Mouse (Mus musculus) midbrain, postnatal 0 days (tissue): ENCODE data around the gene Tefm. TPM values are rescaled to one million over a fixed set of nuclear protein-coding genes. Genes with fewer than 3 reads are reported as not detected.

Source experiments
- ATAC-seq: fragments of 200-750 bp; cut with Nextera tagmentation; 2 replicates; pipeline ENCODE4 v1.8.0; 2017; ENCODE audit warnings: moderate number of reproducible peaks, mild to moderate bottlenecking, moderate TSS enrichment, moderate library complexity; ENCODE audit not compliant: low FRiP score
- DNase-seq: peaks from one replicate; pipeline ENCODE4 v3.0.0-alpha.2; 2015; ENCODE audit warnings: low spot score
- H3K27ac ChIP-seq: fragments of 300-500 bp; sonication (generic); 2 replicates; pipeline ENCODE4 v1.5.1; 2014; ENCODE audit warnings: low read depth, mild to moderate bottlenecking, low read length, mixed read lengths
- H3K27me3 ChIP-seq: fragments of 300-500 bp; sonication (generic); 2 replicates; pipeline ENCODE4 v1.6.1; 2014; ENCODE audit warnings: low read length, control low read depth, mixed read lengths; ENCODE audit not compliant: insufficient read depth
- H3K36me3 ChIP-seq: fragments of 300-500 bp; sonication (generic); 2 replicates; pipeline ENCODE4 v1.6.1; 2014; ENCODE audit warnings: low read length, control low read depth, mixed read lengths; ENCODE audit not compliant: insufficient read depth
- H3K4me1 ChIP-seq: fragments of 300-500 bp; sonication (generic); 2 replicates; pipeline ENCODE4 v1.6.1; 2014; ENCODE audit warnings: mild to moderate bottlenecking, control low read depth, antibody characterized with exemption, low read length, mixed read lengths; ENCODE audit not compliant: insufficient read depth
- H3K4me2 ChIP-seq: fragments of 300-500 bp; sonication (generic); 2 replicates; pipeline ENCODE4 v1.6.1; 2014; ENCODE audit warnings: low read depth, mild to moderate bottlenecking, low read length, mixed read lengths; ENCODE audit not compliant: poor library complexity, severe bottlenecking
- H3K4me3 ChIP-seq: fragments of 300-500 bp; sonication (generic); 2 replicates; pipeline ENCODE4 v1.5.1; 2014; ENCODE audit warnings: low read depth, mild to moderate bottlenecking, low read length, moderate library complexity
- H3K9ac ChIP-seq: fragments of 300-500 bp; sonication (generic); replicated peaks from 2 replicates; pipeline ENCODE4 v1.6.1; 2014; ENCODE audit warnings: mild to moderate bottlenecking, low read length, moderate library complexity, mixed read lengths; ENCODE audit not compliant: poor library complexity, severe bottlenecking
- H3K9me3 ChIP-seq: fragments of 300-500 bp; sonication (generic); 2 replicates; pipeline ENCODE4 v1.6.1; 2016; ENCODE audit warnings: low read length, control low read depth
- CTCF ChIP-seq: IDR thresholded peaks from 2 replicates; pipeline ENCODE4 v1.5.1; 2016; ENCODE audit warnings: antibody characterized with exemption, mild to moderate bottlenecking
- WGBS: fragments of 180-500 bp; shearing (Covaris S2); extraction: QIAGEN DNeasy Blood & Tissue Kit; methylation state at CpG from one replicate; pipeline ENCODE4 v1.1.7; 2014; 5-methylcytosine and 5-hydroxymethylcytosine counted together
- polyA plus RNA-seq: library from polyadenylated mRNA; unstranded; fragments of >200 nt; fragmentation: Nextera tagmentation; extraction: Ambion mirVana; gene quantifications from 2 replicates; pipeline ENCODE4 v1.2.1, GENCODE M21; 2015
- total RNA-seq: library from RNA; depleted of rRNA; stranded (reverse); fragments of >200 nt; gene quantifications from 2 replicates; pipeline ENCODE4 v1.2.3, GENCODE M21; 2014

Tefm gene
- total and polyA plus RNA-seq, 2 experiments from 2014 or later, result 9.5 to 18.5 TPM

DNA sequence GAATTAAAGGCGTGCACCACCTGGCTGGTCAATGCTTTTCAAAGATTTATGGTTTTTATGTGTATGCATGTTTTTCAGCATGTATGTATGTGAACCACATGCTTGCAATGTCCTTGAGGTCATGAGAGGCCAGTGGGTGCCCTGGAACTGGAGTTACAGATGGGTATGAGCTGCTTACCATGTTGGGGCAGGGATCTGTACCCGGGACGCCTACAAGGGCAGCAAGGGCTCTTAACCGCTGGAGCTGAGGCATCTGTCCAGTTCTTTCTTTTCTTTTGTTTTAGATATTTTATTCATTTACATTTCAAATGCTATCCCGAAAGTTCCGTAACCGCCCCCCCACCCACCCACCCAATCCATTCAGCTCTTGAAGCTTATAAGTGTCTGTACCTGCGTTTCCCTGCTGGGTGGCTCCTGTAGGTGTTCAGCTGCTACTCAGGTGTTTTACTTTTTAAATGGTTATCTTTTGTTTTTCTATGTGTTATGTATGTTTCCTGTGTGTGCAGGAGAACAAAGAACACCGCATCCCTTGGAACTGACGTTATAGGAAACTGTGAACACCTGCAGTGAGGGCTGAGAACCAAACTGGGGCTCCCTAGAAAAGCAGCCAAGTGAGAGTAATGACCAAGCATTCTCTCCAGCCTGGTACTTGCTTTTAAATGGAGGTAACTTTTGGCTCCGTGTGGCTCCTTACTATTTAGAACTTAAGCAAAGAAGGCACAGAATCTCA is 5.9 kb downstream of the Tefm start:
- H3K27ac ChIP-seq, result no peak overlapping the region
- no peaks in the 10 kb centered on the region for H3K27me3 ChIP-seq
- 0 out of 2 replicates have a peak, but pooled peaks cover 3% of the 10 kb centered on the region for H3K4me1 ChIP-seq
- no peak for TF ChIP-seq CTCF
- peaks cover 19% of the 10 kb centered on the region for H3K36me3 ChIP-seq
- no peak overlapping the region for H3K4me3 ChIP-seq
- H3K4me2 ChIP-seq, result no peak overlapping the region
- DNase-seq, result no peak
- no peak overlapping the region for H3K9ac ChIP-seq
- WGBS, result 90% methylated on average over 11 of the region's 11 CpGs
- ATAC-seq, result no peak
- H3K9me3 ChIP-seq, result no peaks in the 10 kb centered on the region

DNA sequence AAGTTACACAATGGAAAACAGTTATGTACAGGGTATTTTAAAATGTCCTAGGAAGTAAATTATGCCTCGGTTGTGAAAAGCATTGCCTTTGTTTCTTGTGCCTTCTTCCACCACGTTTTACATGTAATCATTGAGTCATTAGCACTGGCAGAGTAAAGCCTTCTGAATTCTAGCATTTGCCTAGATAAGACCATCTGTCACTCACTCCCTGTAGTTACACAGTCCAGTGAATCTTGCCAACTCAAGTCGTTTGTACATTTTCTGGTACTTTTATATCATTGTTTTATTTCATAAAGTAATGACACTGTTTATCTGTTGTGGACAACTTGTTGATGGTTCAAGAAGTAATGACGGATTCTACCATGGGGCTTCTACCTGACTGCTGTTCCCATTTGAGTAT is 7.2 kb downstream of the Tefm start:
- no peaks in the 10 kb centered on the region for H3K27me3 ChIP-seq
- no peak for DNase-seq
- H3K4me1 ChIP-seq, result no peaks in the 10 kb centered on the region
- no peak overlapping the region for H3K27ac ChIP-seq
- WGBS, result 80% methylated on average over 4 of the region's 4 CpGs
- H3K9me3 ChIP-seq, result no peaks in the 10 kb centered on the region
- no peak overlapping the region for H3K4me2 ChIP-seq
- H3K9ac ChIP-seq, result no peak overlapping the region
- no peak for ATAC-seq
- peaks cover 16% of the 10 kb centered on the region; the same call in 1 of the 2 replicates for H3K36me3 ChIP-seq
- no peak overlapping the region for H3K4me3 ChIP-seq
- TF ChIP-seq CTCF, result no peak

DNA sequence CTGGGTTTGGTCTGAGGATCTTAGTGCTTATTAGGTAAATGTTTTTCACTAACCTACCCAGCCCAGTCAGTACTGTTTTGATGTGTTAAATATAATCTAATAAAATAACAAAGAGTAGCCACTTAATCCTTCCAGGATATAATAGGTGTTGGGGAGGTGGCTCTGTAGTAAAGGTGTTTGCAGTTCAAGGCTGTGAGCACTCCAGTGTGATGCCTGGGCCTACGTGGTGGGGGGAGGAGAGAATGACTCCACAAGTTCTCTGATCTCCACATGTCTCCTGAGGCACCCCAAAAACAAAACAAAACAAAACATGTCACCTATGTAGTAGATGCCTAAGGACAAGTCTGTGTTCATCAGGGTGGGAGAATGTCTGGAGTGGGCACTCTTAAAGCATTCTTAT is 9.9 kb downstream of the Tefm start:
- Histone ChIP-seq H3K9ac (no peak overlapping the region), H3K4me2 (no peak overlapping the region), H3K27me3 (no peaks in the 10 kb centered on the region), H3K36me3 (peaks cover 16% of the 10 kb centered on the region; the same call in 1 of the 2 replicates), H3K4me3 (no peak overlapping the region), H3K9me3 (no peaks in the 10 kb centered on the region), H3K4me1 (no peaks in the 10 kb centered on the region), H3K27ac (no peak overlapping the region)
- TF ChIP-seq CTCF, result no peak
- ATAC-seq (no peak), DNase-seq (no peak)
- 73% methylated on average over 1 of the region's 1 CpGs for WGBS

GRCm38 (mm10) chr11:80116411-80116810 is 25.6 kb downstream of the Tefm start:
- no peak for ATAC-seq
- no peaks in the 10 kb centered on the region for H3K4me1 ChIP-seq
- H3K9ac ChIP-seq, result no peak overlapping the region
- no peak overlapping the region for H3K27ac ChIP-seq
- H3K27me3 ChIP-seq, result no peaks in the 10 kb centered on the region
- H3K4me3 ChIP-seq, result no peak overlapping the region
- H3K36me3 ChIP-seq, result peaks cover 7% of the 10 kb centered on the region; the same call in 1 of the 2 replicates
- 73% methylated on average over 1 of the region's 1 CpGs for WGBS
- no peak for TF ChIP-seq CTCF
- no peak for DNase-seq
- H3K9me3 ChIP-seq, result no peaks in the 10 kb centered on the region
- no peak overlapping the region for H3K4me2 ChIP-seq

- ATAC-seq, result no peak
- Histone ChIP-seq H3K27me3 (no peaks in the 10 kb centered on the region), H3K36me3 (peaks cover 25% of the 10 kb centered on the region), H3K9ac (no peak overlapping the region), H3K27ac (no peak overlapping the region), H3K9me3 (no peaks in the 10 kb centered on the region), H3K4me1 (no peaks in the 10 kb centered on the region), H3K4me3 (no peak overlapping the region), H3K4me2 (no peak overlapping the region)
- TF ChIP-seq CTCF, result no peak
- WGBS, result 88% methylated on average over 1 of the region's 1 CpGs
- no peak for DNase-seq
Observed at GRCm38 (mm10) chr11:80104407-80104806, 37.6 kb downstream of the Tefm start.

DNA sequence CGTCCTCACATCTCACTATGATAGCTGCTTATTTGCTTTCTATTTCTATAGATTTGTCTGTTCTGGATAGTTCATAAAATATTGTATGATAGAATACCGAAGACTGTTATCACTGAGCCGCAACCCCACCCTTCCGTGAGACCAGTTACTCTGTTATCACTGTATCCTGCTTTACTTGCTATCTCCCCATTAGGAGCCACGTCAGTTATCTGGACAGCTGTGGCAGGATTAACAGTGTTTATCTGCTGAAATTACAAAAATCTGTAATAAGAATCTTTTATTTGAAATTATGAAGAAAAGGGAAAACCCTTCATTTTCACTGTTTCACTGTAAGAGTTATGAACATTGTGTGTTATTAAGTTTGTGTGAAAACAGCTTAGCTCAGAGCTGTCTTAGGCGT is 40.7 kb downstream of the Tefm start:
- peaks cover 25% of the 10 kb centered on the region for H3K36me3 ChIP-seq
- H3K9ac ChIP-seq, result no peak overlapping the region
- H3K27me3 ChIP-seq, result no peaks in the 10 kb centered on the region
- no peak overlapping the region for H3K4me3 ChIP-seq
- TF ChIP-seq CTCF, result no peak
- no peak overlapping the region for H3K27ac ChIP-seq
- no peak overlapping the region for H3K4me2 ChIP-seq
- DNase-seq, result no peak
- no peaks in the 10 kb centered on the region for H3K9me3 ChIP-seq
- no peaks in the 10 kb centered on the region for H3K4me1 ChIP-seq
- ATAC-seq, result no peak
- 94% methylated on average over 6 of the region's 6 CpGs for WGBS
